Mouse (Mus musculus) ES-Bruce4 (cell line): ENCODE data around the gene Rara.
A peak's percentile ranks its signal among the peaks of the same experiment; 100 is the strongest.

Experiments used
- CTCF ChIP-seq: IDR thresholded peaks from one replicate; pipeline ENCODE4 v1.8.1; 2011; ENCODE audit warnings: low read depth, low read length
- EP300 ChIP-seq: IDR thresholded peaks from 2 replicates; pipeline ENCODE4 v1.6.1; 2011; ENCODE audit warnings: low read depth, low read length; ENCODE audit not compliant: insufficient read depth
- POLR2A ChIP-seq: IDR thresholded peaks from one replicate; pipeline ENCODE4 v1.8.1; 2011; ENCODE audit warnings: low read length; ENCODE audit not compliant: insufficient read depth

DNA sequence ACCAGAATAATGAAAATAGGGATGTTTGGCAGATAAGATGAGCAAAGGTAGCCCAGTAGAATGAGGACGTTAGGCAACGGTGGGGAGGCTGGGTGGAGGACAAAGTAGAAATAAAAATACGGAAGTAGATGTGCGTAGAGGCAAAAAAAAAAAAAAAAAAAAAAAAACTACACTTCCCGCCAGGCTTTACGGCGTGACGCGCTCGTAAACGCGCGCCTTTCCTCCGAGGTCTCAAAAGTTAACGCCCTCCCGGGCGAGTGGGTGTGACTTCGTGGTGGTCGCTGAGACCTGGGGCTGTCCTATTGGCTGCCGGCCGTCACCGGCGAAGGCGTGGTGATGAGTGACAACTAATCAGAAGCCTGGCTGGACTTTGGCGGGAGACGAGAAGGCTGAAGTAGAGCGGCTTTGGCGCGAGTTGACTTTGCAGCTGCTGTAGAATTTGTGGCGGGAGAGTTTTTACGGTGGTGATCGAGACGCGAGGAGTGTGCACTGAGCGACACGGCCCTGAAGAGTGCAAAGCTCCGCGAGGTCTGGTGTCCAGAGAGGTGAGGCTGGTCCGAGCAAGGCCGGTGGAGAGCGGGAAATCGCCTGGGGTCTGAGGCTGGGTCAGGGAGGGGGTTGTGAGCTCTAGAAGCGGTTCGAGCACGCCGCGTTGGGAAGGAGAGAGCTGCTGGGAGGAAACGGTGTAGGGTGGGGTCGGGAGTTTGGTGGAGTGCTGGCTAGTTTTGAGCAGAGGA is 20.0 kb upstream of the Rara start, which contains the start of gene Cdc6:
- TF ChIP-seq CTCF (no peak), EP300 (no peak), POLR2A (peak; percentile 69)
